Mouse (Mus musculus) CH12.LX (cell line): ENCODE results near the gene Trim16. TPM values are rescaled to one million over a fixed set of nuclear protein-coding genes. Genes with fewer than 3 reads are reported as not detected.

Experiments used
- DNase-seq: peaks from one replicate; pipeline ENCODE4 v3.0.0-alpha.2; 2013; ENCODE audit errors: extremely low read depth
- H3K27ac ChIP-seq: 2 replicates; pipeline ENCODE4 v1.5.1; 2012; ENCODE audit warnings: low read depth, mild to moderate bottlenecking, control low read depth, moderate library complexity; ENCODE audit not compliant: insufficient read depth
- H3K27me3 ChIP-seq: replicated peaks from 2 replicates; pipeline ENCODE3; 2012; ENCODE audit warnings: inconsistent platforms
- H3K36me3 ChIP-seq, 2 experiments: replicated peaks in 1 of 2; 2 replicates each; pipeline versions ENCODE3 to v1.6.1; 2012; ENCODE audit warnings: inconsistent platforms in 1 of 2, low read length in 1 of 2, mild to moderate bottlenecking in 1 of 2, mixed read lengths in 1 of 2, moderate library complexity in 1 of 2; ENCODE audit not compliant: control insufficient read depth in 1 of 2, insufficient read depth in 1 of 2
- H3K4me1 ChIP-seq, 2 experiments: 2 replicates each; pipeline ENCODE4 v1.6.1; 2012; ENCODE audit warnings: inconsistent platforms in 1 of 2, moderate library complexity in 1 of 2; ENCODE audit not compliant: insufficient read depth in 2 of 2, control insufficient read depth in 1 of 2
- H3K4me2 ChIP-seq: 2 replicates; pipeline ENCODE4 v1.6.1; 2012; ENCODE audit warnings: low read depth, mild to moderate bottlenecking, control low read depth; ENCODE audit not compliant: poor library complexity, insufficient read depth, severe bottlenecking
- H3K4me3 ChIP-seq, 3 experiments: fragments of 150-350 bp in 1 of 3; sonication (generic) in 1 of 3; replicated peaks in 1 of 3; 2 replicates each; pipeline versions ENCODE3 to v1.5.1; 2011 to 2012; ENCODE audit warnings: low read depth in 2 of 3, low read length in 2 of 3, mild to moderate bottlenecking in 2 of 3, moderate library complexity in 2 of 3, control low read depth in 1 of 3, improper control_type of control experiment in 1 of 3, inconsistent platforms in 1 of 3, mixed read lengths in 1 of 3; ENCODE audit not compliant: poor library complexity in 1 of 3
- H3K79me2 ChIP-seq: replicated peaks from 2 replicates; pipeline ENCODE4 v1.6.1; 2012; ENCODE audit warnings: mild to moderate bottlenecking, moderate library complexity; ENCODE audit not compliant: control insufficient read depth, poor library complexity, insufficient read depth, severe bottlenecking; ENCODE audit errors: extremely low read depth
- H3K9ac ChIP-seq: 2 replicates; pipeline ENCODE4 v1.6.1; 2012; ENCODE audit warnings: low read depth, mild to moderate bottlenecking, control low read depth, moderate library complexity; ENCODE audit not compliant: insufficient read depth
- H3K9me3 ChIP-seq: replicated peaks from 2 replicates; pipeline ENCODE3; 2012; ENCODE audit warnings: low read length, inconsistent platforms, mixed read lengths
- BHLHE40 ChIP-seq: IDR thresholded peaks from 2 replicates; pipeline ENCODE4 v1.6.1; 2011; ENCODE audit warnings: mild to moderate bottlenecking, low read depth, low read length, improper control_type of control experiment
- E2F4 ChIP-seq: IDR thresholded peaks from 2 replicates; pipeline ENCODE4 v1.6.1; 2011; ENCODE audit warnings: low read depth, low read length, improper control_type of control experiment; ENCODE audit not compliant: insufficient replicate concordance
- EP300 ChIP-seq: IDR thresholded peaks from 2 replicates; pipeline ENCODE4 v1.6.1; 2011; ENCODE audit warnings: low read length, improper control_type of control experiment
- ETS1 ChIP-seq: conservative IDR thresholded peaks from 2 replicates; pipeline ENCODE4 v1.6.1; 2012; ENCODE audit warnings: low read depth, mild to moderate bottlenecking, inconsistent platforms, low read length, improper control_type of control experiment, moderate library complexity
- HCFC1 ChIP-seq: IDR thresholded peaks from 2 replicates; pipeline ENCODE4 v1.6.1; 2012; ENCODE audit warnings: low read depth, mild to moderate bottlenecking, inconsistent platforms, low read length, improper control_type of control experiment
- JUN ChIP-seq: IDR thresholded peaks from 2 replicates; pipeline ENCODE4 v1.6.1; 2011; ENCODE audit warnings: low read depth, mild to moderate bottlenecking, low read length, improper control_type of control experiment, moderate library complexity; ENCODE audit not compliant: insufficient read depth
- MAFK ChIP-seq: IDR thresholded peaks from 2 replicates; pipeline ENCODE4 v1.6.1; 2011; ENCODE audit warnings: low read length, improper control_type of control experiment; ENCODE audit not compliant: insufficient replicate concordance
- MYC ChIP-seq: IDR thresholded peaks from 2 replicates; pipeline ENCODE4 v1.6.1; 2011; ENCODE audit warnings: low read depth, mild to moderate bottlenecking, improper control_type of control experiment, low read length
- NELFE ChIP-seq: IDR thresholded peaks from 2 replicates; pipeline ENCODE4 v1.6.1; 2011; ENCODE audit warnings: low read depth, low read length, improper control_type of control experiment
- NRF1 ChIP-seq: IDR thresholded peaks from 2 replicates; pipeline ENCODE4 v1.6.1; 2014; ENCODE audit warnings: low read depth, mild to moderate bottlenecking, inconsistent platforms, low read length, improper control_type of control experiment, moderate library complexity
- POLR2AphosphoS2 ChIP-seq: IDR thresholded peaks from 2 replicates; pipeline ENCODE4 v1.6.1; 2011; ENCODE audit warnings: low read depth, low read length, improper control_type of control experiment
- RCOR1 ChIP-seq: conservative IDR thresholded peaks from 2 replicates; pipeline ENCODE4 v1.6.1; 2012; ENCODE audit warnings: low read depth, mild to moderate bottlenecking, inconsistent platforms, low read length, improper control_type of control experiment
- SMC3 ChIP-seq: IDR thresholded peaks from 2 replicates; pipeline ENCODE4 v1.6.1; 2011; ENCODE audit warnings: low read depth, low read length, improper control_type of control experiment
- TBP ChIP-seq: conservative IDR thresholded peaks from 2 replicates; pipeline ENCODE4 v1.6.1; 2011; ENCODE audit warnings: low read depth, low read length, improper control_type of control experiment
- TCF12 ChIP-seq: IDR thresholded peaks from 2 replicates; pipeline ENCODE4 v1.6.1; 2014; ENCODE audit warnings: low read depth, mild to moderate bottlenecking, inconsistent platforms, low read length, improper control_type of control experiment
- UBTF ChIP-seq: IDR thresholded peaks from 2 replicates; pipeline ENCODE4 v1.6.1; 2012; ENCODE audit warnings: low read depth, mild to moderate bottlenecking, inconsistent platforms, low read length, improper control_type of control experiment, moderate library complexity
- ZC3H11A ChIP-seq: IDR thresholded peaks from 2 replicates; pipeline ENCODE4 v1.6.1; 2012; ENCODE audit warnings: low read depth, mild to moderate bottlenecking, inconsistent platforms, low read length, improper control_type of control experiment
- ZKSCAN1 ChIP-seq: IDR thresholded peaks from 2 replicates; pipeline ENCODE4 v1.6.1; 2012; ENCODE audit warnings: low read depth, inconsistent platforms, low read length, improper control_type of control experiment, borderline replicate concordance
- dilution Hi-C: fragments of 300-500 bp; cut with MboI; formaldehyde crosslinking; loops from 2 replicates; pipeline ENCODE4 v1.14.3; 2020; ENCODE audit warnings: low sequenced_read_pairs; ENCODE audit not compliant: extremely low pct_unique_long_range_greater_than_20kb, extremely low pct_ligation_motif_present
- in situ Hi-C: fragments of 300-500 bp; cut with MboI; formaldehyde crosslinking; loops from 3 replicates; pipeline ENCODE4 v1.14.3; 2019; ENCODE audit warnings: low sequenced_read_pairs, low pct_ligation_motif_present, low pct_unique_long_range_greater_than_20kb, mixed read lengths
- polyA plus RNA-seq: library from polyadenylated mRNA; unstranded; fragments of >175 nt; gene quantifications from 2 replicates; pipeline ENCODE4 v1.2.1, GENCODE M21; 2012; ENCODE audit warnings: low read depth; ENCODE audit not compliant: insufficient read length
- total RNA-seq, 2 experiments: library from RNA; depleted of rRNA; stranded (reverse); fragments of 300-350 nt in 1 of 2; fragments of >200 nt in 1 of 2; gene quantifications; 2 replicates each; pipeline ENCODE4 v1.2.3; 2012 to 2014

The Trim16 gene
- total and polyA plus RNA-seq, 3 experiments, result not detected

DNA sequence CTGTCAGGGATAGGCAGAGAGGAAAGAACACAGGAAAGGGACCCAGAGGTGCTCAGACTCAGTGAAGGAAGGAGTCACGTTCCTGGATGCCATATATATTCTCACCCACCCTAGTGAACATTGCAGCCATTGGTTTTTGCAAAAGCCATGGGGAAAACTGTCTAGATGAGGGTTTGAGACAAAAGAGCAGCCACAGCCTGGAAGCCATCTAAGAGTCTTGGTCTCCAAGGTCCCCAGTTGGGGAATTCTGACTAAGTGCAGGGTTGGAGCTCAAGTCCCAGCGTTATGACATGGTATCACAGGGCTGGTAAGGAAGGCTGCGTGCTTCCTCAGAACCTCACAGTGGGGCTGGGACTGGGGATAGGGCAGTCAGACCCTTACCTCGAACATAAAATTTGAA, 45.5 kb downstream of the Trim16 start:
- dilution Hi-C loops (no loop called here), in situ Hi-C loops (no loop called here)
- TF ChIP-seq TBP, result no peak
- no peak for TF ChIP-seq E2F4
- TF ChIP-seq BHLHE40, result no peak
- no peak for TF ChIP-seq RCOR1
- no peak for TF ChIP-seq ETS1
- TF ChIP-seq TCF12, result no peak
- no peak for TF ChIP-seq EP300
- no peak for TF ChIP-seq POLR2AphosphoS2
- TF ChIP-seq NRF1, result no peak
- TF ChIP-seq UBTF, result no peak
- TF ChIP-seq HCFC1, result no peak
- H3K27me3 ChIP-seq, result no peaks in the 10 kb centered on the region
- H3K9ac ChIP-seq, result no peak overlapping the region
- H3K4me3 ChIP-seq, result no peak overlapping the region
- no peak overlapping the region for H3K27ac ChIP-seq
- no peaks in the 10 kb centered on the region for H3K36me3 ChIP-seq
- H3K4me2 ChIP-seq, result no peak overlapping the region
- DNase-seq, result no peak
- H3K4me1 ChIP-seq, result 0 out of 4 replicates have a peak, but pooled peaks cover 0 to 6% of the 10 kb centered on the region in 2 experiments
- H3K79me2 ChIP-seq, result no peaks in the 10 kb centered on the region
- H3K9me3 ChIP-seq, result no peaks in the 10 kb centered on the region

DNA sequence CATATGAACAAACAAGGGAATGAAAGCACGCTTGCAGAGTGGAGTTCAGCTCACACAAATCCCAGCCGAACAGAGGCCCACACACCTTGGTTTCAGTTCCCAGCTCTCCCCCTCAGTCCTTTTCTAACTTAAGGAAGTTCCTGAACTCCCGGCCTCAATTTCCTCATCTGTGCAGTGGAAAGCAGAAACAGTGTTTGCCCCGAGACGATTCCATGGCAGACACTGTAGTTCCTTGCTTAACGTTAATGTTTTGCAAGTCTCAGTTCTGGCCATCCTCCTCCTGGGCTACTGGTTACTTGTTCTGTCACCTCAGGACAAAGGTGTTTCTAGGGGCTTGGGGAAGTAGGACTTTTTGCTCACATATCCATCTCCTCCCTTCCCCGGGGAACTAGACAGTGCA, 46.7 kb downstream of the Trim16 start:
- in situ Hi-C loops, result no loop called here
- TF ChIP-seq SMC3 (no peak), ZC3H11A (no peak), ZKSCAN1 (no peak), MYC (no peak), MAFK (no peak), NELFE (no peak), TBP (no peak), POLR2AphosphoS2 (no peak), JUN (no peak)

More for the DNA sequence above, 46.7 kb downstream of the Trim16 start:
- H3K9ac ChIP-seq, result no peak overlapping the region
- H3K4me2 ChIP-seq, result peak overlapping the region; percentile 21; the same call in 1 of the 2 replicates
- DNase-seq, result no peak
- no peaks in the 10 kb centered on the region for H3K79me2 ChIP-seq
- H3K4me3 ChIP-seq, result no peak overlapping the region
- no peaks in the 10 kb centered on the region for H3K27me3 ChIP-seq
- 0 out of 4 replicates have a peak, but pooled peaks cover 0 to 6% of the 10 kb centered on the region in 2 experiments for H3K4me1 ChIP-seq
- dilution Hi-C loops, result no loop called here
- H3K27ac ChIP-seq, result no peak overlapping the region
- no peaks in the 10 kb centered on the region for H3K9me3 ChIP-seq
- no peaks in the 10 kb centered on the region for H3K36me3 ChIP-seq
